Mouse (Mus musculus) WW6 (cell line): ENCODE data around the gene Ess2.
A peak's percentile ranks its signal among the peaks of the same experiment; 100 is the strongest.
"Not testable (repeated sequence)": the region's sequence is repeated elsewhere in the genome, so short reads cannot be mapped to it uniquely, and the experiment has no call there.

Experiments
- DNase-seq: peaks from one replicate; pipeline ENCODE4 v3.0.0-alpha.2; 2013; ENCODE audit warnings: low read depth, low spot score

Gene Ess2

GRCm38 (mm10) chr16:17911052-17911595 is at the start of gene Ess2:
Gene Ess2 (minus strand): TSS chr16:17911348.
- peak; percentile 80 for DNase-seq

- not testable (repeated sequence) for DNase-seq
Observed at GRCm38 (mm10) chr16:17956052-17956638, 45.0 kb upstream of the Ess2 start.

GRCm38 (mm10) chr16:17951618-17952017 is 40.5 kb upstream of the Ess2 start:
- DNase-seq, result no peak

- DNase-seq, result no peak
Observed at GRCm38 (mm10) chr16:17950068-17950467, 38.9 kb upstream of the Ess2 start.

GRCm38 (mm10) chr16:17949421-17949877 is 38.3 kb upstream of the Ess2 start:
- no peak for DNase-seq

GRCm38 (mm10) chr16:17945081-17945831 is 34.1 kb upstream of the Ess2 start:
- no peak for DNase-seq

GRCm38 (mm10) chr16:17943466-17943865 is 32.3 kb upstream of the Ess2 start:
- DNase-seq, result no peak

- no peak for DNase-seq
Observed at GRCm38 (mm10) chr16:17939255-17939751, 28.2 kb upstream of the Ess2 start.

- peak; percentile 53 for DNase-seq
Observed at GRCm38 (mm10) chr16:17938821-17939220, 27.7 kb upstream of the Ess2 start.

GRCm38 (mm10) chr16:17938187-17938586 is 27.0 kb upstream of the Ess2 start:
- no peak for DNase-seq

GRCm38 (mm10) chr16:17936776-17937175 is 25.6 kb upstream of the Ess2 start:
- DNase-seq, result no peak

GRCm38 (mm10) chr16:17934445-17934910 is 23.3 kb upstream of the Ess2 start:
- no peak for DNase-seq

- no peak for DNase-seq
Observed at GRCm38 (mm10) chr16:17933594-17934444, 22.7 kb upstream of the Ess2 start.

- DNase-seq, result no peak
Observed at GRCm38 (mm10) chr16:17931906-17932460, 20.8 kb upstream of the Ess2 start.

- DNase-seq, result no peak
Observed at GRCm38 (mm10) chr16:17929631-17930030, 18.5 kb upstream of the Ess2 start.

- DNase-seq, result no peak
Observed at GRCm38 (mm10) chr16:17929211-17929610, 18.1 kb upstream of the Ess2 start.

- peak; percentile 84 for DNase-seq
Observed at GRCm38 (mm10) chr16:17928627-17929104, 17.5 kb upstream of the Ess2 start.

- no peak for DNase-seq
Observed at GRCm38 (mm10) chr16:17928087-17928580, 17.0 kb upstream of the Ess2 start, which contains the start of gene Slc25a1. Gene Slc25a1 (minus strand): TSS chr16:17928219.

- DNase-seq, result no peak
Observed at GRCm38 (mm10) chr16:17927351-17928082, 16.4 kb upstream of the Ess2 start.

GRCm38 (mm10) chr16:17922163-17922538 is 11.0 kb upstream of the Ess2 start:
- no peak for DNase-seq
